Mouse (Mus musculus): ENCODE results near the gene Pax4.
A peak's percentile ranks its signal among the peaks of the same experiment; 100 is the strongest.

Gene Pax4

GRCm38 (mm10) chr6:28449253-28449652 is at the start of gene Pax4:
TSS of gene Pax4 (minus strand) at chr6:28449353.
- no peak for DNase-seq (ENCODE audit: low spot score)

DNA sequence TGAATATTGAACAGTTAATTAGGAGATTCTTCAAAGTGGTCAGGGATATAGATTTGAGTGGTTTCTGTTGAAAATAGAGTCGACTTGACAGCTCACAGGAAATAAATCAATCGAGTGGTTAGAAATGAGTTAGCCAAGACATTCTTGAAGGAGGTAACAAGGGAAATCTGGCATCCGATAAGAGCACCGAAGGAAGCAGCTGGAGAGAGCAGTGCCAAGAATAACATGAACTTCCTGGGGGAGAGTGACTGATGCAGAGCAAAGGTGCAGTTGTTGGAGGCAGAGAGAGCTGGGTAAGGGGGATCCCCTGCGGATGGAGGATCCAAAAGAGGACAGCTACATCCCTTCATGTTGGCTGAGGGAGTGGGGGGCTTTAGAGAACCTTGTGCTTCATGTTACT is 48.7 kb upstream of the Pax4 start:
- DNase-seq (ENCODE audit: low spot score) = no peak

GRCm38 (mm10) chr6:28491198-28491597 is 42.0 kb upstream of the Pax4 start:
- no peak for DNase-seq (ENCODE audit: low spot score)

DNA sequence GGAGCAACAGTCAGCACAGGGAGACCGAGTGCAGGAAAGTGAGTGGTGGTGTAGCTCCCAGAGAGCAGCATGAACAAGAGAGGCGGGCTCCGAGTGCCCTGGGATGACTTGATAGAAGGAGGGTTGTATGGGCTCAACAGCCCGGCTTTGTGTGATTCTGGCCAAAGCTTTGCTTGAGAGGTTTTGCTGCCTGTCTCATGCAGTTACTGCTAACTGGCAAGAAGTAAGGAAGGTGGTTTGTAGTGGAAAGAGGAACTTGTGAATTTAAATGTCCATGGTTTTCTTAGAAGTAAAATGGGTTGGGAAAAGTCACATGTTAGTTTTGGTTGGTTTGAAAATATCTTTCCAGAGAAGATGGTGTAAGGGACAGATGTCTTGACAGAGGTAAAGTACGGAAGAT is 41.5 kb upstream of the Pax4 start:
- no peak for DNase-seq (ENCODE audit: low spot score)

GRCm38 (mm10) chr6:28488204-28488851 is 39.2 kb upstream of the Pax4 start:
- DNase-seq (ENCODE audit: low spot score) = no peak

- DNase-seq (ENCODE audit: low spot score) = no peak
Observed at GRCm38 (mm10) chr6:28486905-28487304, 37.8 kb upstream of the Pax4 start.

DNA sequence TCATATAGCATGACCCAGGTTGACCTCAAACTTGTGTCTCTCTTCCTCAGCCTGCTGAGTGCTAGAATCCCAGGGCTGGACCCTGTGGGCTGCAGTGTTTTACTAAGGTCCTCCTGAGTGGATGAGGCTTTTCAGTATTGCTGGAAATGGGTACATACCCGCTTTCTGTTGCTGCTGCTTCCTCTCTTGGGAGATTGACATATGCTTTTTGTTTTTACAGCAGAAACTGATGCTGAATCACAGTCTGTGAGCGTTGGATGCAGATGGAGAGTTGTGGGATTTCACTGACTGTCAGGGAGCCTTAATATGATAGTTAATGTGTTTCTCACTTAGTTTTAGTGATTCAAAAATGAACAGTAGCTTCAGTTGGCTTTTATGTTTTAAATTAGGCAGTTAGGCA is 37.3 kb upstream of the Pax4 start:
- DNase-seq (ENCODE audit: low spot score) = no peak

DNA sequence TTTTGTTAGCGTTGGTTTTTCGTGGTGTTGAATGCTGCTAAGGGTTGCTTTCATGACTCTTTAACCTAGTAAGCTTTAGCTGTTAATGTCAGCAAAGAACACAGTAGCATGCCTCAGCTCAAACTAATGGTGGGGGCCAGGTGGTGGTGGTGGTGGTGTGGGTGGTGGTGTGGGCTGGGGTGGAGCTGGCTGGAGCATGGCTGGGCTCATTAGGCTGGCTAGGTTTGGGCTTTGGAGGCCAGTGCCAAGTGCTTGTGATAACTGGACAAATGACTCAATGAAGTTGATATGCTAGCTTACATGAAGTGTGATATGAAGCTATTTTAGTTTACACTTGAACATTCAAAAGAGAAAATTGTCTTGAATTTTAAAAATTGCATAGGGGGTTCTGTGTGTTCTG is 36.9 kb upstream of the Pax4 start:
- DNase-seq (ENCODE audit: low spot score) = no peak

- no peak for DNase-seq (ENCODE audit: low spot score)
Observed at GRCm38 (mm10) chr6:28482711-28483315, 33.7 kb upstream of the Pax4 start.

DNA sequence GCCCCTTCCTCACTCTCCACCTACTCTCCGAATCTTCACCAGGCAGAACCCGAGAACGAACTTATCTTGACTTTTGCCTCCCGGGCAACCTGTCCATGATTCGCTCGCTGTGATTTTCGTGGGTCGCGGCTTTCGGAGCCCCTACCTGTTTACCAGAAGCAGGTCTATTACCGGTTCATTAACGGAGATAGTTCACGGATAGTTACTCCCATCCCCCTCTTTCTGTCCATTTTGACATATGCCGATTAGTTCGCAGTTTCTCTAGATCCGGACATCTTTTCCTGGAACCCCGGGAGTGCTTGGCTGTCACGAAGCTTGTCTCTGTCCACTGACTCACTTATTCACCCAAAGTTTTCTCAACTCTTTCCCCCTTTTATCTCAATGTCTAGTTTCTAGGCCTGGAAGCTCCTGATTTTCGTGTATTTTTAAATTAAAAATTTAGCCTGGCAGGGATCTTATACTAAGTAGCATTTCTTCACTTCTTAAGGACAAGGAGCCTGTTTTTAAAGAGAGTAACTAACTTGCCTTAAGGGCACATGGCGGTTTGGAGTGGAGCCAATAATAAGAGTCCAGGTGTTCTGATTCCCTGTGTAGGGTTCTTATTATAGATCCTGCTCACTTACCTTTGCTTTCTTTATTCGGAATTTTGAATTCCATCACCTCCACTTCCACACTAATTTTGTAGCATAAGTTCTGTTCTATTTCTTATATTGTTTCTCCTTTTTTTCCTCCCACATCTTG is 31.8 kb upstream of the Pax4 start:
- DNase-seq (ENCODE audit: low spot score) = peak; percentile 22

DNA sequence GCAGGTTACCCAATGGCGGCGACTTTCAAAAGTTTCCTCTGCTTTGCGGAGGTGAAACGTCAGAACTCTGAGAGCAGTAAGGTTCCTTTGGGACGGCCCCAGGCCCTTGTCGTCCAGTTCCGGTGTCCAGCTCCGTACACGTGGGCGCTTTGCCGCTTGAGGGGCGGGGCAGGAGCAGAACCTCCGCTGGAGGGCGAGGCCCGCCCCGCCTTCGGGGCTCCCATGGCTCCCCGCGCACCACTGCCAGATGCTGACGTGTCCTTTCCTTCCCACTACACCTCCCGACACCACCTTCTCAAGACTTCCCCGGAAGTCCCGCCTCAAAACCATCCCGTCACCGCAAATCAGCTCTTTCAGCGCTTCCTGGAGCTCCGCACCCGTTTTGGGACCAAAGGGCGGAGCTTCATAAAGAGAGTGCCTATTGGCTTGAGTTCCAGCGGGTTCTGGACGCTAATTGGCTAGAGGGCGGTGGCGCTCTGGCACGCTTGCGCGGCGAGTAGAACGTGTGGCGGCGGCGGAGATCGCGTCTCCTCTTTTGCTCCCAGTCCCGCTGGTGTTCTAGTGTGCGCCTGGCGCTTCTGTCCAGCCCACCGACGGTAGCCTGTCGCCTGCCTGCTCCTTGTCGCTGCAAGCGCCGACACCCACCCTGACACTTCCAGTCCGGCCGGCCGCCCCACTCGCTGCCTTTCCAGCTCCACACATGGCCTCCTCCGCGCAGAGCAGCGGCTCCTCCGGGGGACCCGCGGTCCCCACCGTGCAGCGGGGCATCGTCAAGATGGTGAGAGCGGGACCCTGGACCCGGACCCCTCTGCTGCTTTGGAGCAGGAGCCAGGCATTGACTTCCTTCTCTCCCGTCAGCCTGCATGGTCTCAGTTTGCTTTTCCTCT is 31.0 kb upstream of the Pax4 start:
- DNase-seq (ENCODE audit: low spot score) = peak; percentile 100

GRCm38 (mm10) chr6:28474839-28475238 is 25.7 kb upstream of the Pax4 start, which contains the start of gene Snd1:
TSS of gene Snd1 (plus strand) at chr6:28475139.
- DNase-seq (ENCODE audit: low spot score) = no peak

DNA sequence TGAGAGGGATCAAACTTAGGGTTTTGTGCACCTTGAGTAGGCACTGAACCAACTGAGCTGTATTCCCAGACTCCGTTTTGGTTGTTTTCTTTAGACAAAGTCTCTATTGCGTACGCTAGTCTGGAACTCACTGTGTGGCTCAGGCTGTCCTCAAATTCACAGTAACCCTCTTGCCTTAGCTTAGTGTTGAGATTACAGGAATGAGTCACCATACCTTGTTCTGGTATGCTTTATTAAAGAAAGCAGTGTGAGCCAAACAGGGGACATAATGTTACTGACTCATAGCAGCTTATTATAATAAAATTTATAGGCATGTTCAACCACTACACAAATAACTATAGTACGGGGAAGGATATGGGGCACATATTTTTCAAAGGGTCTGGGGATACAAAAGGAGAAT is 25.1 kb upstream of the Pax4 start:
- DNase-seq (ENCODE audit: low spot score) = no peak

GRCm38 (mm10) chr6:28471284-28472035 is 22.3 kb upstream of the Pax4 start:
- no peak for DNase-seq (ENCODE audit: low spot score)

DNA sequence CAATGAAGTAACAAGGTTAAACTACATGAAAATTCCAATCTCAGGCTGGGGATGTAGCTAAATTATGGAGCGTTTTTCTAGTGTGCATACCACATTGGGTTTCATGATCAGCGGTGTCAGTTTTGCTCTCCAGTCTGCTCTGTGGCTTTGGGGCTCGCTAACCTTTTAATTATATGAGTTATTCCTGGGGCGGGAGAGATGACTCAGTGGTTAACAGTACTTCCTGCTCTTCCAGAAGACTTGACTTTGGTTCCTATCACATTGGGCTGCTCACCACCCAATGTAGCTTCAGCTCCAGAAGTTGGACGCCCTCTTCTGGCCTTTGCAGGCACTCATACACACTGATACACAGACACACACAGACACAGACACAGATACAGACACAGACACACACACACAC is 21.5 kb upstream of the Pax4 start:
- no peak for DNase-seq (ENCODE audit: low spot score)

GRCm38 (mm10) chr6:28470017-28470602 is 21.0 kb upstream of the Pax4 start:
- no peak for DNase-seq (ENCODE audit: low spot score)

DNA sequence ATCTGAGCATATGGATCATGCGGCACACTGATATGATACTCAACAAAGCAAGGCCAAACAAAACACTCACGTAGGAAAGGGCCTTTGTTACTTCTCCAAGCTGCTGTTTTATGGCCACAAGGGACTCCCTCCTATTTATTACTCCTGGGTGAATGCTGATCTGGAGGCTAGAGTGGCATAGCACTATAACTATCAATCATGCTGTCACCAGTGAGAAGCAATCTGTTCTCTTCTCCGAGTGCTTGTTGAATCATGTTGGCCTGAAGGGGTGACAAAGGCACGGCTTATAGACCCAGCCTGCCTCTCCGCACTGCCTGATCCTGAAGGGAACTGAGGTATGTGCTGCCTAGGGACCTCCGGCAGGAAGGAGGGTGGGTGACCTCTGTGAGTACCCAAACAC is 15.5 kb upstream of the Pax4 start:
- DNase-seq (ENCODE audit: low spot score) = peak; percentile 61

GRCm38 (mm10) chr6:28460534-28460933 is 11.4 kb upstream of the Pax4 start:
- DNase-seq (ENCODE audit: low spot score) = peak; percentile 59

DNA sequence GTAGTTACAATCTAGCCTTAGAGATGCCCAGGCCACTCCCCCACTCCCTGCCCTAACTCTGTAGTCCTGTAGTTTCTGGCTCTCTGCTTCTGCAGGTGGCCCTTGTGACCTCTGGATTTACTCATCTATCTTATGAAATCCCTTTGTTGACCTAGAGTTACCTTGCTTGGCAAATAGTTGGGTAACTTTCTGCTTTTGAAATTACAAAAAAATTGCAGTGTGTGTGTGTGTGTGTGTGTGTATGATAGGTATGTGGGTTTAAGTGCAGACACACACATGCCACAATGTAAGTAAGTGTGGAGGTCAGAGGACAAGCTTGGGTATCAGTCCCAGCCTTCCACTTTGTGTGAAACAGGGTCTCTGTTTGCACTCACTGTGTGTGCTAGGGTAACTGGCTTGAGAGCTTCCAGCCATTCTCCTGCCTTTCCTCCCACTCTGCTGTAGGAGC is 10.1 kb upstream of the Pax4 start:
- no peak for DNase-seq (ENCODE audit: low spot score)

DNA sequence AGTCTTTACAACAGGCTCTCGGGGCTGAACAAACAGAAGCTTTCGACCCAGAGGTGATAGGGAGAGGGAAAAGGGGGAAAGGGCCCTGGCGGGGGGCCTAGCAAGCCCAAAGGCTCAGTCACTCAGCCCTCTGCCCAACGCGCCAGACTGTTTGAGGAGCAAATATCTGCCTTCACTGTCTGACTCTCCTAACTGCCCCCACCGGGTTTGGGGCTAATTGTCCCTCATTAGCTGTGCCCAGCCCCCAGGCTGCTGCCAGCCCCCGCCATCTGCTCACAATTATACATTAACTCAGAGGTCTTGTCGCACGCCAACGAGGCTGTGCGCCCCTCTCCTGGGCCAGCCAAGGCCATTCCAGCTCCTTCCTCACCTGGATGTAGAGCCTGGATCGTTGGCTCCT is 1.8 kb upstream of the Pax4 start:
- DNase-seq (ENCODE audit: low spot score) = peak; percentile 1

- DNase-seq (ENCODE audit: low spot score) = peak; percentile 19
Observed at GRCm38 (mm10) chr6:28450481-28450880, 1.3 kb upstream of the Pax4 start.
